Mouse (Mus musculus) CD4-positive, CD25-positive, alpha-beta regulatory T cell, adult 2 months (primary cell): ENCODE results near the gene Pde4b.
"Not testable (repeated sequence)": the region's sequence is repeated elsewhere in the genome, so short reads cannot be mapped to it uniquely, and the experiment has no call there.

Source experiments
- DNase-seq: peaks from one replicate; pipeline ENCODE4 v3.0.0-alpha.2; 2012; ENCODE audit warnings: low read depth, low spot score

Gene Pde4b

DNA sequence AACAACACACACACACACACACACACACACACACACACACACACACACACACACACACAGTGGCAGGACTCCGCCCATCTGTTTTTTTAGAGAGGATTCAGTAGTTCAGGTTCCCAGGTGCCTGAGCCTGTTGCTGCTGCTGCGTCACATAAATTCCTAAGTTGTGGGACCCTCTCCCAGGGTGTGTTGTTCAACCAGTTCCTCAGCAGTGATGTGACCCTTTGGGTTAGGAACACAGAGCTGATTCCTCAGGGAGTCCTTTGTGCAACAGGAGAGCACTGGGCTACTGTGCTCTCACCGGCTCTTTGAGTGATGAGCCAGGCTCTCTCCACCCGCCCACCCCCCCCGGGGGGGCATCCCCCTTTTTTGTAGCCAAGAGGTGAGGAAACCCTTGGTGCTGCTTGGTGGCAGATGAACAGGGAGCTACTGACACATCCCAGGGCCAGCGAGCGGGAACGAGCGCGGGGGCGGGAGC lies at the start of gene Pde4b:
Gene Pde4b (plus strand): TSS at position 453 of the 475 bp plus-strand sequence.
- DNase-seq: no peak

DNA sequence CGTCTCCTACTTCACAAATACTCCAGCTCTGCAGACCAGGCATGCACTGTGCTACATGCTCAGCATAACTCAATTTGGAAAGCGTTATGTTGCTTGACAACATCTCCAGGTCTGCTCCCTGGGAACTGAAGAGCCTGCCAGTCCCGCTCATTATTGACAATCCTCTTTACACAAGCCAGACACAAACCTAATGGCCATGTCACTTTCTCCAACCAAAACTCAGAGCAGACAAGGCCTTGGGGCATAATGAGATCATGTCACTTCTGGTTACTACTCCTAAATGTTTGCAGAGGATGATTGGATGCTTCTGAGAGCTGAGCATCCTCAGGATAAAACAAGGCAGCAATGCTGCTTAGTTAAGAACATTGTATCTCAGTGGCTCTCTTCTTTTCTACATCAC lies 47.2 kb upstream of the Pde4b start:
- DNase-seq: no peak

DNA sequence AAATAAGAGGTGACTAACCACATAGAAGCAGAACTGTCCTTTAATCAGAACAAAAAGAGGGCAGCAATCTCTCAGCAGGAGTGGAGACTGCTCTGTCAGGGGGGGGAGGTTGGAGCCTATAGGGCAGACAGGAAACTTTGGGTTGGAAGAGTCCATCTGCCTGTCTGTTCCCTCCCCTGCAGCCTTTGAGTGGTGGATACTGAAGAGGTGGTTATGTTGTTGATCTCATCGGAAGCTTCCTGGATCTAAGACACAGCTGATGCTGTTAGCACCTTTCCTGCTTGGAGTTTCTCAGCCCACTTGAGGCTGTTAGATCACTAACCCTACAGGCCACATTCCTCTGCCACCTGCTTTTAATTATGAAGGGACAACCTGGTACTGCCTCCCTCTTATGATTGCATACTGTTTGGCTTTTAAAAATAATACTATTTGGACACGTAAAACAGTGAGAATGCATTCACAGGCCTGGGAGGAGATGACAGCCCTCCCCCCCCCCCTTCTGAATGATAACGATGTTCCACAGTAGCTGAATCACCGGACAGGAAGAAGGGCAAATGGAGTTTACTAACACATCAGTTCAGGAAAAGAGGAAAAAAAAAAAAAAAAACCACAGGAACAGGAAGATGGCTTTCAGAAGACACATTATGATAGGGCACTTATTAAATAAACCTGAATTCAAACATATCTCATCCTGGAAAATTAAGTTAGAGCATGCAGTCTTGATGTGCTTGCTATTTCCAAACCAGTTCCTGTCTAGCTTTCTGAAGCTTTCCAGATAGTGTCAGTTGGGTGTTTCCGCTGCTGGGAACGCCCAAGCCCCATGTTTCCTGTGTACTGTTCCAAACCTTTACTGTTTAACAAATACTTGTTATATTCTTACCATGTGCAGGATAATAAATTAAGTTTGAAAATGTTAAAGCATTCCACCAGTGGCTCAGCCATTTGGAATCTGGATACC lies 41.9 kb upstream of the Pde4b start:
- DNase-seq: no peak

DNA sequence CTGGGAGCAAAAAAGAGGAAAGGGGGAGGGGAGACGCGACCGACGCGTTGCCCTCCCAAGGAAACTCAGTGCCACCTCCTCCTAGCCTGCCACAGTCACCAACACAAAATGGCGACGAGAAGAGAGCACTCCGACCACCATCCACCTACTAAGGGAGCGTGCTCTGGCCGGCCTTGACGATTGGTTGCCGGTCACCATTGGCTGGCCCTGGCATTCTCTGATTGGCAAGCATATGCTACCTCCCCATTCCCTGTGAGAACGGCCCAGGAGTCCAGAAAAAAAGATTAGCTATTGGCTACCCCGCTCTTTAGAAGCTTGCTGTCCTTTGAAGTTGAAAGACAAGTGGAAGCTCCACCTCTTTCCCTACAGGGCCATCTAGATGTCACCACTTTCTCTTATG lies 38.0 kb upstream of the Pde4b start:
- DNase-seq: not testable (repeated sequence)

DNA sequence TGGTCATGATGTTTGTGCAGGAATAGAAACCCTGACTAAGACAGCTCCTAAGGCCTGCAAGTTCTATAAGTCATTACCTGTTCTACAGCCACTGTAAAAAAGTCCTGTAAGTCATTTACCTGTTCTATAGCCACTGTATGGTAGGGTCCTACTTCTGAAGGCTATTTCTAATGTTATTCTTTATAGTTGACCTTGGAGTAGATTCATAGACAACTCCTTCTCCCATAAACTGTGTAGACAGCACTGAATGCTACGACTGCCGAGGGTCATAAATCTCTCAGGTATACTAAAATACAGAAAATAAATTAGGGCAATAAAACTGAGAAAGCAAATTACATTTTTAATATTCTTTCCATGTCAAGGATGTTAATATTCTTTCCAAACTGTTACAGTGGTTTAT lies 26.0 kb upstream of the Pde4b start:
- no peak for DNase-seq

DNA sequence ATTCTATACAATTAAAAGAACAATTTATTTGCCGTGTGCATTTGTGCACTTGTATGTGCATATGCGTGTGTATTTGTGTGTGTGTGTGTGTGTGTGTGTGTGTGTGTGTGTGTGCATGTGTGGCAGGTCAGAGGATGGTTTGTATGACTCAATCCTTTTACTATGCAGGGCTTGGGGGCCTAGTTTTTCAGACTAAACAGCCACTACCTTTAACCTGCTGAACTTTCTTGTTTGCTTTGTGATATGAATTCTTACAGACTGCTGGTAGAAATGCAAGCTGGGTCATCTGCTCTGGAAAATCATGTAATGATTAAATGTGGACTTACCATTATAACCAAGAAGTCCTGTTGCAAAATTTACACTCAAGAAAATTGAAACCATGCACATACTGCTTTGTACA lies 18.0 kb upstream of the Pde4b start:
- no peak for DNase-seq

DNA sequence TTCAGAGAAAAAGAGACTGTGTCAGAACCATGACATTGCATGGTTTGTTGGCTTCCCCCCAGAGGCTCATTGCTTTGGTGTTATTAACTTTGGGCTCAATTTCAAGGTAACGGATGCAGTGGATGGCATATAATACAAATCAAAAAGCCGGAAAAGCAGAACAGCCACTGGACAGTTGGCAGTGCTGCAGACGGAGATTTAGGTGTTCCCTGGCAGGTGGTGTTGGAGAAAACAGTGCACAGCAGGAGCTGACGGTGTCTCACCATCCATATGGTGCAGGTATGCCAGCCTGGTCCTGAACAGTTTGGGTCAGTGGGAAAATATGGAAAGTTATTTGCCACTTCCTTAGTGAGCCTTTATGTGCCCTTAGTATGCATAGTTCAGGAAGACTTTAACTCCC lies 1.0 kb upstream of the Pde4b start:
- DNase-seq: no peak

DNA sequence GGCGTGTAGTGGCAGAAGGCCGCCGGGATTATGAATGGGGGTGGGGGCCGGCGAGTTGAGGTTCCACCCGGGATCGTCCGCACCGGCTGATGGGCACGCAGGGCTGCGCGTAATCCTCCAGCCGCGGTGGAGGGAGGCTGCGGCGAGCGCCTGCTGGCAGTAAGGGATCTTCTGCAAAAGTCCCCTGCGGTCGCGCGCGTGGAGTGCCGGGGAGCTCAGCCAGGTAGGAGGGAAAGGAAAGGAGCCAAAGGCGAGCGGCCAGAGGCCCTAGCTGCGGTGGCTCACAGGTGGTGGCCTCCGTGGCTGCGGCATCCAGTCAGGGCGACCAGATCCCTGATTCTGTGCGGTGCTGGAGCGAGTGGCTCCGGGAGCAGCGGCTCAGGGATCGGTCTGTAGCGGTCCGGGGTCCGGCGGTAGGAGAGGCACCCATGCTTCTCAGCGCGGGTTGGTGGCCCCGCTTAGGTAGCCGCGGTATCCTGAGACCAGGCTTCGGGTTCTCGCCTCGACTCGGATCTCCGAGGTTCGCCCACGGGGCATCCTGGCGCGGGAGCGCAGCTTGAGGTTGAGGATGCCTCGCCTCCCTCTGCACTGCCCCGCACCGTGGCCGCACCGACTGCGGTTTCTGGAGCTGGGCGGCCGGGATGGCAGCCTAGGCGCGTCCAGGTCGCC lies 357 bp downstream of the Pde4b start:
- no peak for DNase-seq

DNA sequence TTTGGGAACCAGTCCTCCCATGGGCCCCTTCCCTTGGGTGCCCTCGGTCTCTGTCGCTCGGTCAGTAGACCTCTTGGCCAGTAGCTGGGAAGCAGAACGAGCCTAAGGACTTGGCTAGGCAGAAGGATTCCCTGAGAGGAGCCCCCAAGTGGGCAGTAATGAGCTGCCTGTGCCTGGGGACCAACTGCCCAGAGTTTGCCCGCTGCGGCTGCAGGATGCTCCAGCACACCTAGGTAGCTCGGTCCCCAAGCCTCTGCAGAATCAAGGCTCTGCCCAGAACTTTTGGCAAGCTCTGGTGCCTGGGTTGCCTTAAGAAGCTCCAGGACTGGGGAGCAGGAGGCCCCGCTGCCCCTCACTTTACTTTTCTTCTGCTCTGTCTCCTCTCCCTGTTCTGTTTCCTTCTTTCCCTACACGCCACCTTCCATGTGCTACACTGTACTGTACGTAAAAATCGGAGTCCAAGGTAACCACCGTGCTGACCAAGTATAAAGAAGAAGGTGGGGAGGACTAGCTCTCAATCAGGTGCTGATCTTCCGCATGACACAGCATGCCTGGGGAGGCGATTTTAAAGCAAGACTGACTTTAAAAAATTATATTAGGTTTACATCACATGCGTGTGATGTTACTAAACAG lies 1.0 kb downstream of the Pde4b start:
- DNase-seq: no peak

DNA sequence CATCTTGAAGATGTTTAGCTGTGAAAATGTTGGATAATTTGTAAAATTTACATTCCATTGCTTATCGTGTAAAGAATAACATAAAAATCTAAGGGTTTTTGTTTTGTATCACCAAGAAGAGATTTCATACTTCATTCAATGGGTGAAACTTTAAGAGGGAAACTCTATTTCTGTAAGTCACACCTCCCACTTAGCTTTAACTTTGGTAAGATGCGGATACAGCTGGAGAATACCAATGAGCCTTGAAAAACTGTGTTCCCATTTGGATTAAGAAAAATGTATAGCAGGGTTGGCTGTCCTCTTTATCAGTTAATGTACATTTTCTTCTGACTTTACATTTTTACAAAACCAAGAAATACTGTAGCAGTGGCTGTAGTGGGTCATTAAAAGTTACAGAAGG lies 8.5 kb downstream of the Pde4b start:
- no peak for DNase-seq

DNA sequence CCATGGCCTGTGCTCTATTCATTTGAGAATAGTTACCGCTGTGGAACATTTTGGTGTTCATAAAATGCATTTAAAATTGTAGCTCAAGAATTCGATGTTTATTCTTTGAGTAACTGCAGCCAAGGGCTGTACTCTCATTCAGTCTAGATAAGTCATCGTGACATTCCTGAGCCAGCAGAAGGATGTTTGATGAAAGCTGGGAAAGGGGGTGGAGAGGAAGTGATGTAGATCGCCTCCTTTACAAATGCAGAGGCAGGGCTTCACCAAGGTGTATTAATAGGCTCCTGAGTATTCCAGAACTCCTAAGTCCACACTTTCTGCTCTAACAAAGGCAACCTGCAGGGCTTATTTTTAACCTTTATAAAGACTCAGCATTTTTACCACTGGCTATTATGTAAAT lies 14.9 kb downstream of the Pde4b start:
- no peak for DNase-seq

DNA sequence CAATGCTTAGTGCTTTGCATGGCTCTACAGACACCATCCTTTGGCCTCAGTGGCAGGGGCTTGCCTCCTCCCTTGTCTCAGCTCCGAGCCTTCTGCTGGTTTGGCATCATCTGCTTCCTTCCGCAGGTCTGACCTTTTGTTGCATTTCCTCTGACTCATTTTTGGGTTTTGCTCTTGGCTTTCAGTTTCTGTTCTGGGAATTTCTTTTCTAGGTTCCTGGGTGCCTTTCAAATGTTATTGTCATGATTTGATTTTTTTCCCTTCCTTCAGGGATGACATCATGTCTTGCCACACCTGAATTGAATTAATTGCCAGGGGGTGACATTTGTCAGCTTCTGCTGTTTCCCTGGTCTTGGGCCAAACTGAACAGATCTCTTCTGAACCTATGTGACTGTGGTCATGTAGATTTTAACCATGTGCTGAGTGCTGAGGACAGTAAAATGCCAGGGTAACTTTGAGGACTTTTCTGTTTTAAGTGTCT lies 17.2 kb downstream of the Pde4b start:
- no peak for DNase-seq

DNA sequence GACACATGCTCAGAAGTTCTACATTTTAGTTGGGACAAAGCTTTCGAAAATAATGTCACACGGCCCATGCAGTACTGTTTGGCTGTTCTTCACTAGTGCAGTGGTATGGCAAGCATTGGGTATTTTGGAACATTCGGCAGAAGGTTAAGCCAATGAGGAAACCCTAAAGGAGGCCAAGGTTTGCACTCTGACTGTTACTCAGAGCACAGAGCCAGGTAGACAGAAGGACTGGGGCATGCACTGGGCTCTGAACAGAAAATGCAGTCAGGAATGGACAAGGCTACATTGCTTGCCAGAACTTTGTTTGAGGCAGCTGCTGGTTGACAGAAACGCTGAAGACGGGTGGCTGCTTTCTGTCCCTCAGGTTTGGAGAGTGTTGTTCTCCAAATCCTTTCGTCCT lies 19.4 kb downstream of the Pde4b start:
- DNase-seq: no peak

DNA sequence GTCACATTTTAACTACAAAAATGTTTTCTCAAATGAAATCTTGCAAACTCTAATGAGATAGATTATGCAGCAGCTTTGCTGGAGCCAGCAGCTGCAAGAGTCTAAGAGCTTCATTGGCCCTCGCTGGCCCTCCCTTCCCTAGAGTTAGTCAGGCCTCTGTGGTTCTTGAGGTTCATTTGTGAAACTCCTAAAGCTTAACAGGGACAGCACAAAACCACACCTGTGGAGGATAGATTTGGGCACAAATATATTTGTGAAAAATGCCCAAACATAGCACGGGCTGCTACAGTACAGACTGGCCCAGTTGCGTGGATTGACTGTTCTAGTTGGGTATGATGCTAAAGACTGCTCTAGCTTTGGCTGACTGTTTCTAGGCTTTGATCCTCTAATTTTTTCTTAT lies 32.1 kb downstream of the Pde4b start:
- no peak for DNase-seq

DNA sequence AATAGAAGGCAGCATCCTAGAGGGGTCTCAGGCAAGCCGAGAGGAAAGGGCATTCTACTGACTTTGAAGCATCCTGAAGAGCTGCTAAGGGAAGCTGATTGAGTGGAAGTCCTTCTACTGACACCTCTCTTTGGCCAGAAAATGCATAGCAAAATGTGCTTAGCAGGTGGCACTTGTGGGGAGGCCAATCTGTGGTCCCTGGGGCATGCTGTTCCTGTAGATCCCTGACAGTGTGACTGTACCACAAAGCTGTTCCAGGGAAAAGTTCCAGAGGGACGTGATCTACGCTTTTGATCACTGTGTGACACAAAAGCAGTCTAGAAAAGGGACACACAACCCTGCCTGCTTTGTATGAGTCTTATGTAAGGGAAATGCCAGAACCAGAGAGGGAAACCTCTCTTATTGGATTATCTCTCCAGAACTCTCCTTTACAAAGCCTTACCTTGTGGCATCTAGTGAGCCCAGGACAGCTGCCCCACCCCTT lies 49.1 kb downstream of the Pde4b start:
- DNase-seq: no peak

DNA sequence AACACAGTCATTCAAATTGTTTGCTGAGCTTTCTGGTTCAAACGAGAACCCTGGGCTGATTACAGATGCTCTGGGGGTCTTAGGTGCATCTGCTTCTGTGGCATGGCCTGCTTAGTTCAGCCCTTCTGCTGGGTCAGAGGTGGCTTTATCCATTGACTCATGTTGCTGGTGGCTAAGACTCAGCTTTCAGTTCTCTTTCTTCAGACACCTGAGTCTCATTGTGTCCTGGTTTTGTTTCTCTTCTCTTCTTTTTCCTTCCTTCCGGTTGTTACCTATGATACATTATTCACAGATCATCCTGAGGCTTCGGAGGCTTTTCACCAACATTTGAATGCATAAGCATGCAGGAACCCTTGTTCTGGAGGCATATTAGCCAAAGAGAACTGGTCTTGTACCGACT lies 51.0 kb downstream of the Pde4b start:
- DNase-seq: no peak

DNA sequence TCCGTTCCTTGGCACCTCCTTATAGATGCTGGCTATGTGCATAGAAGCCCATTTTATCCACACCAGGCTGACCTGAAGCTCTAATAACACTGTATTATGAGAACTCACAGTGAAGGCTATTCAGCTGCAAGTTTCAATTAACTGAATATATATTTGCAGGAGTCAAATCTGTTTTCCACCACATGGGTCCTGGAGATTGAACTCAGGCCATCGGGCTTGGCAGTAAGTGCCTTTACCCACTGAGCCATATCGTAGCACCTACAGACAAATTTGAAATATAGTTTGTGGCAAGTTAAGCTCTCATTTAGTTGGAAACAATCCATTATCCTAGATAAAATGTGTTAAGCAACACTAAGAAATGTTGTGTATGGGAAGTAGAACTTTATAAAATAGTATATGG lies 53.9 kb downstream of the Pde4b start:
- no peak for DNase-seq

DNA sequence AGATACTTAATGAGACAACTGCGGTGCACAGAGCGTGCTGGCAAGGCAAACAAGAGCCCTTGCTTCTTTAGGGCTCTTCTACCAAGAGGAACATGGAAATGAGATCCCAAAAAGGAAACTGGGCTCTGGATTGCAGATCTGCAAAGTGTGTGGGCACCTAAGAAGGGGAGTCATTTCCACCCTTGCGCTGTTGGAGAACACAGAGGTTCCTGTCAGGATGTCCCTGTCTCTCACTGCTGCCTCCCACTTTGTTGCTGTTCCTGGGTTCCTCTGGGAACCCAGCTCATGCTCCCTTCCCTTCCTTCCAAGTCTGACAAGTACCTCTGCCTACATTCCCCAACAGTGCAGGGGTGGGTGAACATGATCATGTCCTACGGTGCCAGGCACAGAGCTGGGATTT lies 61.4 kb downstream of the Pde4b start:
- DNase-seq: no peak

DNA sequence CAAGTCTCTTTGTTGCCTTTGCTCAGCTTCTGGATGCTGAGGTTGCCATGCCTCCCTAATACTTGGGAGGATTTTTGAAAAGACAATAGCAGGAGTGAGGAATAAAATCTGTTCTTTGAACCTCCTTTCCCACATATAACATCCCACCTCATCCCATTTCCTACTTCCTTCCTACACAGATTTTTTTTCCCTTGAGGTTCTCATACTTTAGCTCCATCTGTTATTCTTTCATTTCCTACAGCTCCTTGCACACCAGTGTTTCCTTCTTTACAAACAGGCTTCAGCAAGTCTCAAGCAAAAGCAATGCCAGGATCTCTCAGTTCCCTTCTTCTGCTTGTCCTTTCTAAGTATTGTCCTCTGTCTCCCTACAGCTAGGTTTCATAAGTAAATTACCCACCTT lies 71.8 kb downstream of the Pde4b start:
- DNase-seq: no peak

DNA sequence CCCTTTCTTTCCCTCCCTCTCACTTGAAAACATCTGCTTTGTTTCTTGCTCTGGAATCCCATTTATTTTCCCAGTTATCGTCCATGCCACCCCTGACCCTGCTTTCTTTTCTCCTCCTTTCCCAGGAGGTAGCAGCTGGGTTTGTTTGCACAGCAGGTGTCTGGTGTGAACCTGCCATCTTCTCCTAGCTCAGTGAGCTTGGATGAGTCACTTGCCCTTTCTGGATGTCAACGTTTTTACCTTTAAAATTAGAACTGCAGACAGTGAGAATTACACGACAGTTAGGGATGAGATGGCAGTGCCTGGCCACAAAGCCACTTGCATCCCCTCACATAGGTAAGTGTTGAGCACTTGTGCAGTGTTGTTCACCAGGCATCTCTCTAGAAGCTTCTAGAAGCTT lies 84.3 kb downstream of the Pde4b start:
- DNase-seq: no peak

DNA sequence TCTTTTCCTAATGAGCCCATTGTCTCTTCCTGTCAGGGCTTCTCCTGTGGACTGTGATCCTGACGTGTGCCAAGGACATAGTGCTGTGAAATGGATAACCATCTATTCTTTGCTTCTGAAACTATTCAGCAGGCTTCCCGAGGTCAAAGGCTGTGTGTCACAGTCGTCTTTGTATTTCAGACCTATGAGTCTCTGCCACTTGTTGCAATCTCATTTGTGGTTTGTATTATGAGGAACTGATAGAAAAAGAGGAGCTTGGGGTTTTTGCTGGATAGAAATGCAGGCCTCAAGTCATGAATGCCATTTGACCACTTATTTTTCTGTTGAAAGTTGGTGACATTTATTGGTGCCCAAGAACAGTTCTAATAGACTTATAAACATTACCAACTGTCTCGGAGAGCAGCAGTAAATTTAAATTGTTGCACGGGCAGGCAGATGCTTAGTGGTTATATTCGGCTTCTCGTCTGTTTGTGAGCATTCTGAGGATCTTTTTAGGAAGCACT lies 85.4 kb downstream of the Pde4b start:
- no peak for DNase-seq

DNA sequence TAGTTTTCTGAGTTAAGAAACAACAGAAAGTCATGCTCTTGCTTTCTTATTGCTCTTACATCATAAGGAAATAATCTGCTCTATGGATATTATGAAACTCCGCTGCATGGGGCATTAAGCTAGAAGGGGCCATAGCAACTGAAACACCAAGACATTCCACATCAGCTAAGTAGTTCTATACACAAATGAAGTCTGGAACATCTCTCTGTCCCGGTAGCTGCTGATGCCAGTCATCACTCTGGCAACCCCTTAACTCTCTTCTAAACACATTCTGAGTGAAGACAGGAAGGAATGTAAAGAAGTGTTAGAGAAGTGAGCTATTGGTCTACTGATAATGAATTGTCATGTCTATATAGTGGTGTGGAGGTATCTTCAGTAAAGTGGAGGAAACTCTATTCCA lies 88.6 kb downstream of the Pde4b start:
- DNase-seq: no peak
